Mouse (Mus musculus): ENCODE data around the gene Pitx2. TPM values are rescaled to one million over a fixed set of nuclear protein-coding genes. Genes with fewer than 3 reads are reported as not detected.

Gene Pitx2
- polyA plus RNA-seq, 1 experiment from 2014 or later: 37.7 TPM

DNA sequence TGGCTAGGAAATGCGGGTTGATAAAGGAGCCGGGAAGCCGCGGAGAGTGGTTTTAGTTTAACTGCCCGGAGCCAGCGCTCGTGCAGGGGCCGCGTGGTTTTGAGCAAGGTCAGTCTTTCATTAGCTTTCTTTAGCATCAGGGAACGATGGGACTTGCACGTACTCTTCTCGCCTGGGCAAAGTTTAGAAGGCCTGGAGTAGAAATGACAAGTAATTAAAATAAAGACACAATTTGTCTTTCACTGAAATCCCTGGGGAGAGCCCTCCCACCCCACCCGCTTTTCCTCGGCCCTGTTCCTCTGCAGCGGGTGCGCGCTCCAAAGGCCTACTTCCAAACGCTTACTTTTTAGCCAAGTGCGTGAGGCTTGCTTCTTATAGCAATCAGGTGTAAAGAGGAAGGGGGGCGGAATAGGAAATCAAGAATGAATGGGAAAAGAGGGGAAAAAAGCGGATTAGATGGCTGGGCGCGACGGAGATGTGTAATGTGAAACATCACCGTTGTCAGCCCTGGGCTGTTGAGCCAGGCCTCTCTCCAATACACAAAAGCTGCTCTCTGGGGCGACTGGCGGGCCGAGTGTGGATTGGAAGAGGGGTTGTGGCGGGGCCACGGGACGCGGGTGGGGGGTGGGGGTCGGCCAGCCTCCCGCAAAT, 17.4 kb downstream of the Pitx2 start:
- no peaks in the 10 kb centered on the region for H3K36me3 ChIP-seq (ENCODE audit: control insufficient read depth, insufficient read depth, low read length)
- 0 out of 2 replicates have a peak, but pooled peaks cover 4% of the 10 kb centered on the region for H3K4me1 ChIP-seq (ENCODE audit: control insufficient read depth, insufficient read depth, low read length)
- DNase-seq (ENCODE audit: low spot score): peak; percentile 29
- peaks cover 80% of the 10 kb centered on the region for H3K27me3 ChIP-seq (replicated peaks; ENCODE audit: control insufficient read depth, insufficient read depth, low read length)
- ATAC-seq (ENCODE audit: low read depth): no peak
- H3K9ac ChIP-seq (ENCODE audit: low read depth, low read length): peak overlapping the region; percentile 62
- H3K9me3 ChIP-seq (ENCODE audit: control insufficient read depth, low read length): no peaks in the 10 kb centered on the region
- peak overlapping the region; percentile 83 for H3K4me2 ChIP-seq (ENCODE audit: low read depth, low read length)
- peak overlapping the region; percentile 7; the same call in 1 of the 2 replicates for H3K27ac ChIP-seq (replicated peaks; ENCODE audit: low read depth, low read length)
- H3K4me3 ChIP-seq (ENCODE audit: low read depth, low read length): peak overlapping the region; percentile 51
- 6% methylated on average over 33 of the region's 34 CpGs for WGBS

DNA sequence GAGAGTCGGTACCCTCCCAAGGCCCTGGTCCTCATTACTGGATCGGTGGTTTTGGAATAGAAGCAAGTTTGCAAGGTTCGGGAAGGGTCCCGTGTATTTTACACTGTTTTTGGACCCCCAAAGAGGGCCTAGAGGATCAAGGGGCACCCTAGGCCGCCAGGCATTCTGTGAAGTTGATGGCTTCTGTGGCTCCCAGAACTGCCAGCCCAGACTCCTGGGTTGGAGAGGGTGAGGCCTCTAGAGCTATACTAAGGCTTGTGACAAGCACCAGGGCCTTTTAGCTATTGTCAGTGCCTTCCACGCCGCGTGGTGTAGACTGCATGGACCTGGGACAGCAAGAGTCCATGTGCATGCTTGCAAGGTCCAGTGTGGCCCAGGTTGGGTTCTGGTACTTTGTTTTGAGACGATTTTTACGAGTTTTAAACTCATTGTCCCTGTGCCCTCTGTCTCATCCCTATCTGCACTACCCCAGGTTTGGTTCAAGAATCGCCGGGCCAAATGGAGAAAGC, 18.2 kb downstream of the Pitx2 start:
- Histone ChIP-seq H3K27me3 (replicated peaks; ENCODE audit: control insufficient read depth, insufficient read depth, low read length) (peaks cover 80% of the 10 kb centered on the region), H3K4me1 (ENCODE audit: control insufficient read depth, insufficient read depth, low read length) (0 out of 2 replicates have a peak, but pooled peaks cover 4% of the 10 kb centered on the region), H3K9me3 (ENCODE audit: control insufficient read depth, low read length) (no peaks in the 10 kb centered on the region), H3K36me3 (ENCODE audit: control insufficient read depth, insufficient read depth, low read length) (no peaks in the 10 kb centered on the region), H3K4me3 (ENCODE audit: low read depth, low read length) (peak overlapping the region; percentile 51), H3K4me2 (ENCODE audit: low read depth, low read length) (peak overlapping the region; percentile 83), H3K9ac (ENCODE audit: low read depth, low read length) (peak overlapping the region; percentile 62), H3K27ac (replicated peaks; ENCODE audit: low read depth, low read length) (0 out of 2 replicates have a peak overlapping the region, but pooled peaks have one; percentile 33)
- 13% methylated on average over 12 of the region's 12 CpGs for WGBS
- DNase-seq (ENCODE audit: low spot score) (peak; percentile 9), ATAC-seq (ENCODE audit: low read depth) (no peak)

DNA sequence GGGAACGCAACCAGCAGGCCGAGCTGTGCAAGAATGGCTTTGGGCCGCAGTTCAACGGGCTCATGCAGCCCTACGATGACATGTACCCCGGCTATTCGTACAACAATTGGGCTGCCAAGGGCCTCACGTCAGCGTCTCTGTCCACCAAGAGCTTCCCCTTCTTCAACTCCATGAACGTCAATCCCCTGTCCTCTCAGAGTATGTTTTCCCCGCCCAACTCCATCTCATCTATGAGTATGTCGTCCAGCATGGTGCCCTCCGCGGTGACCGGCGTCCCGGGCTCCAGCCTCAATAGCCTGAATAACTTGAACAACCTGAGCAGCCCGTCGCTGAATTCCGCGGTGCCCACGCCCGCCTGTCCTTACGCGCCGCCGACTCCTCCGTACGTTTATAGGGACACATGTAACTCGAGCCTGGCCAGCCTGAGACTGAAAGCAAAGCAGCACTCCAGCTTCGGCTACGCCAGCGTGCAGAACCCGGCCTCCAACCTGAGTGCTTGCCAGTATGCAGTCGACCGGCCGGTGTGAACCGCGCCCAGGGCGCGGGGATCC, 18.8 kb downstream of the Pitx2 start:
- Histone ChIP-seq H3K4me1 (ENCODE audit: control insufficient read depth, insufficient read depth, low read length) (0 out of 2 replicates have a peak, but pooled peaks cover 4% of the 10 kb centered on the region), H3K9me3 (ENCODE audit: control insufficient read depth, low read length) (no peaks in the 10 kb centered on the region), H3K27me3 (replicated peaks; ENCODE audit: control insufficient read depth, insufficient read depth, low read length) (peaks cover 79% of the 10 kb centered on the region), H3K4me3 (ENCODE audit: low read depth, low read length) (peak overlapping the region; percentile 51), H3K4me2 (ENCODE audit: low read depth, low read length) (peak overlapping the region; percentile 83), H3K27ac (replicated peaks; ENCODE audit: low read depth, low read length) (0 out of 2 replicates have a peak overlapping the region, but pooled peaks have one; percentile 33), H3K9ac (ENCODE audit: low read depth, low read length) (peak overlapping the region; percentile 62), H3K36me3 (ENCODE audit: control insufficient read depth, insufficient read depth, low read length) (no peaks in the 10 kb centered on the region)
- ATAC-seq (ENCODE audit: low read depth): no peak
- DNase-seq (ENCODE audit: low spot score): no peak
- WGBS: 4% methylated on average over 41 of the region's 41 CpGs

DNA sequence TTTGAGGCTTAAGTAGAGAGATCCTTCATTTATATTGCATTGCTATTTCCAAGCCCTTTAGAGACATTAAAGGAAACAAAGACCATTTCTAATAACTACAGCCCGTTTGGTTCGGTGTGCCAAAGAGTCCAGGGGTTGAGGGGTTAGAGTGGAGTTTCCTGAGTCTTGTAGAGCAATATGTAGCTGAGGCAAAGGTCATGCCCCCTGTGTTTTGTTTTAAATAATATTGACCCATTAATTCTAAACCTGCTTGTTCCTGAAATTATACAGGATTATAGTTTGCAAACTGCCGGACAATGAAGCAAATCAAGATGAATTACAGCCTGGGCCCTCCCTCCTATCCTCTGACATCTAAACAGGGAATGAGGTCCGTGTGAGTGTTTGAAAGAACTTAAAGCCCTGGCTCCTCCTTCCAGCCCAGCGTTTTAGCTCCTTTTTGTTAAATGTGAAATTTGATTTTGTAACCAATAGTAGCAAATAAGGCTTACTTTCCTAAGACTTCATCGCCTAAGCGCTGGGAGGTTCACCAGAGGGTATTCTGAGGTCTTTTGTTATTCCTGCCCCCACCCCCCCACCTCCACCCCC, 20.5 kb downstream of the Pitx2 start:
- Histone ChIP-seq H3K27me3 (replicated peaks; ENCODE audit: control insufficient read depth, insufficient read depth, low read length) (peaks cover 79% of the 10 kb centered on the region), H3K36me3 (ENCODE audit: control insufficient read depth, insufficient read depth, low read length) (no peaks in the 10 kb centered on the region), H3K4me1 (ENCODE audit: control insufficient read depth, insufficient read depth, low read length) (no peaks in the 10 kb centered on the region), H3K27ac (replicated peaks; ENCODE audit: low read depth, low read length) (no peak overlapping the region), H3K9ac (ENCODE audit: low read depth, low read length) (0 out of 2 replicates have a peak overlapping the region, but pooled peaks have one; percentile 4), H3K4me2 (ENCODE audit: low read depth, low read length) (peak overlapping the region; percentile 34), H3K4me3 (ENCODE audit: low read depth, low read length) (no peak overlapping the region), H3K9me3 (ENCODE audit: control insufficient read depth, low read length) (no peaks in the 10 kb centered on the region)
- 8% methylated on average over 7 of the region's 7 CpGs for WGBS
- ATAC-seq (ENCODE audit: low read depth): no peak
- DNase-seq (ENCODE audit: low spot score): no peak

DNA sequence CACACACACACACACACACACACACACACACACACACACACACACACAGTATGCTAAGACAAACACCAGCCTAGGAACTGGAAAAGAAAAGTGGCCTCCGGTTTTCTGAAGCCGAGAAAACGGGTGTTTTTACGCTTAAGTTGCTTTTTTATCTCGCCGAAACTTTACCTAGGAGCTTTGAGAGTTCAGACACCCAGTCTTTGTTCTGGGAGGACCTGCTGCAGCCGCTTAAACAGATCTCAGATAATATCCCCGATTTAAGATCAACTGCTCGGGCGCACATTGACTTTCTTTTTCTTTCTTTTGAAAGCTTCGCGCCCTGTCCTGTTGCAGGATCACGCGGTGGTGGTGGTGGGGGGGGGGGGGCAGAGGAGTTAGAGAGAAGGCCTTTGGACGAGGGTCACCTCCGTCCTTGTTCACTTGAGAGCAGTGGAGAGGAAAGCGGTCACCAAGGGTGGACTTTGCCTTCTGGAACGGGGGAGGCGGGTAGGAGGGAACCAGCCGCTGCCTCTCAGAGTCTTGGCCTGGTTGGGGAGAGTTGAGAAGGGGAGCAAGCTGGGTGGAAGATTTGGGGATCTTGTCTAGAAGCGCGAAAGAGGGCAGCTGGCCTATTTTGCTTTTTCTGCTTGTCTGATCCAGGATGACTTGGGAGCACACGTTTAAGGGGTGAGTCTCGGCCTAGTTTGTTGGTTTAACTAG, 21.2 kb downstream of the Pitx2 start:
- ATAC-seq (ENCODE audit: low read depth) (no peak), DNase-seq (ENCODE audit: low spot score) (no peak)
- peaks cover 79% of the 10 kb centered on the region for H3K27me3 ChIP-seq (replicated peaks; ENCODE audit: control insufficient read depth, insufficient read depth, low read length)
- peak overlapping the region; percentile 34 for H3K4me2 ChIP-seq (ENCODE audit: low read depth, low read length)
- no peak overlapping the region for H3K4me3 ChIP-seq (ENCODE audit: low read depth, low read length)
- 11% methylated on average over 24 of the region's 24 CpGs for WGBS
- H3K9me3 ChIP-seq (ENCODE audit: control insufficient read depth, low read length): no peaks in the 10 kb centered on the region
- H3K4me1 ChIP-seq (ENCODE audit: control insufficient read depth, insufficient read depth, low read length): no peaks in the 10 kb centered on the region
- peak overlapping the region; percentile 26; the same call in 1 of the 2 replicates for H3K9ac ChIP-seq (ENCODE audit: low read depth, low read length)
- H3K36me3 ChIP-seq (ENCODE audit: control insufficient read depth, insufficient read depth, low read length): no peaks in the 10 kb centered on the region
- H3K27ac ChIP-seq (replicated peaks; ENCODE audit: low read depth, low read length): no peak overlapping the region

DNA sequence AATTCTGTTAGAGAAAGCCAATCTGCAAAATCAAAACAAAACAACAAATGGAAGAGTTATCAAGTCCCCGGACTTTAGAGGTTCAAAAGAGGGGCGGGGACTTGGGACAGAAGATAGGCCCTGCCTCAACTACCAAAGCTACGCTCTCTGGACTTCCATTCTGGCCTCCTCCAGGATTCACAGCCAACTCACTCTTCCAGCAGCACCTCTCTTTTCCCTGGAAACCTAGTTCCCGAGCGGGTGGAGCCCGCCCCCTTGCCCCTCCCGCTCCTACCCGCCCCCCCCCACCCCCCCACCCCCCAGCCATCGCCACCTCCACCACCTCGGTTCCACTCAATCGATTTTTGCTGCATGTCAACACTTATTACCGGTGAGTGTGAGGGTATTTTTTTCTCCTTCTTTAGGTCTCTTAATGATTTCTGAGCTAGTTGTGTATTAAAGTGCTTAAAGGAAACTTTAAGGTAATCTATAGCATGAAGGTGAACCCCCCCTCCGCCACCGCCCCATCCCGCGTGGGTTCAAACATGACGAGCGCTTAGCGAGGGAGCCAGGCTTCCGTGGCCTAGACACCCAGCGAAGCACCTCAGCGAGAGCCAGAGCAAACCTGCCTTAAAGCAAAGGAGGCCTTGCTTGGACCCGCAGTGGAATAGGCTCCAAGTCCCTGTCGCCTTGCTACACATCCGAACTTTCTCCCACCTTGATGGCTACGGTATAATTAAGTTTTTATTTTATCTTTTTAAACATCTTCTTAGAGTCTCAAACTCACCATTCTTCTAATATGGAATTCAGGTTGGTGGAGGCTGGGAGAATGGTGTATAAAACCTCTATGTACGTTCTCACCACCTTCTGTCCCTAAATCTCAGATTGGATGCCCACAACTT, 21.9 kb downstream of the Pitx2 start:
- H3K27me3 ChIP-seq (replicated peaks; ENCODE audit: control insufficient read depth, insufficient read depth, low read length): peaks cover 84% of the 10 kb centered on the region
- WGBS: 5% methylated on average over 25 of the region's 27 CpGs
- H3K27ac ChIP-seq (replicated peaks; ENCODE audit: low read depth, low read length): no peak overlapping the region

DNA sequence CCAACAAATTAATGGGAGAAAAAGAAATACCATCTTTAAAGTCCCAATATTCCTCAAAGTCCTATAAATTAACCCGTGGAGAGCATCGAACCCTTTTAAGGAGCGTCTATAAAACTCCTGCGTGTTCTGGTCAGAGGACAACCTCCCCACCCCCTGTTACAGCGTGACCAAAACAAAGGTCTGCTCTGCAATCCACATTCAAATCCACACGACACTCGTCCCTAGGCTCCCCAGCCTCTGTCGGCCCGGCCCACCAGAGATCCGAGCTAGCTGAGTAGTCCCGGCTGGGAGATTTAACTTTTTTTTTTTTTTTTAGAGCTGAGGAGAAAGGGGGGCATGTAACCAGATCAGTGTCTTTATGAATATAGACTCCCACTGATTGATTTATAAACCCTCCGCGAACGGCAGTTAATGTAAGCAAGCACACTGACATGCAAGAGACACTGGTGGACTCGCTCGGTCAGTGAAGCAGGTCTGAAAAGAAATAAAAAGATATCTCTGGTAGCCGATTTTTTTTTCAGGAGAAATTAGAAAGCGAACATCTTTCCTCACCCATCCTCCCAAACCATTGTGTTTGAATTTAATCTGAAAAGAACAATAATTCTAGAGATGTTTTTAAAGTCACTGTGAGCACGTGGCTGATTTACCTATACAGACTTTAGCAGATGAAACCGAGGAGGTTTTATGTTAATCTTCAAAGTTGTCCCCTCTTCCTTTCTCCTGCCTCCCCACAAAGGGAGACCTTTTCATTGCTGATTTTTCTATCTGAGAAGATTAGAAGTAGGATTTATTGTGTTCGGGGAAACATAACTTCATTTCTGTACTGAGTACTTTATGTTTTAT, 23.0 kb downstream of the Pitx2 start:
- H3K9ac ChIP-seq (ENCODE audit: low read depth, low read length): no peak overlapping the region
- WGBS: 4% methylated on average over 21 of the region's 21 CpGs
- no peaks in the 10 kb centered on the region for H3K9me3 ChIP-seq (ENCODE audit: control insufficient read depth, low read length)
- H3K36me3 ChIP-seq (ENCODE audit: control insufficient read depth, insufficient read depth, low read length): no peaks in the 10 kb centered on the region
- peaks cover 84% of the 10 kb centered on the region for H3K27me3 ChIP-seq (replicated peaks; ENCODE audit: control insufficient read depth, insufficient read depth, low read length)
- ATAC-seq (ENCODE audit: low read depth) (no peak), DNase-seq (ENCODE audit: low spot score) (no peak)
- H3K27ac ChIP-seq (replicated peaks; ENCODE audit: low read depth, low read length): no peak overlapping the region
- 0 out of 2 replicates have a peak overlapping the region, but pooled peaks have one; percentile 6 for H3K4me3 ChIP-seq (ENCODE audit: low read depth, low read length)
- no peaks in the 10 kb centered on the region for H3K4me1 ChIP-seq (ENCODE audit: control insufficient read depth, insufficient read depth, low read length)
- no peak overlapping the region for H3K4me2 ChIP-seq (ENCODE audit: low read depth, low read length)

More for the DNA sequence above, 21.9 kb downstream of the Pitx2 start:
- no peaks in the 10 kb centered on the region for H3K9me3 ChIP-seq (ENCODE audit: control insufficient read depth, low read length)
- ATAC-seq (ENCODE audit: low read depth) (no peak), DNase-seq (ENCODE audit: low spot score) (no peak)
- H3K9ac ChIP-seq (ENCODE audit: low read depth, low read length): no peak overlapping the region
- no peaks in the 10 kb centered on the region for H3K4me1 ChIP-seq (ENCODE audit: control insufficient read depth, insufficient read depth, low read length)
- H3K4me3 ChIP-seq (ENCODE audit: low read depth, low read length): no peak overlapping the region
- H3K4me2 ChIP-seq (ENCODE audit: low read depth, low read length): peak overlapping the region; percentile 34
- H3K36me3 ChIP-seq (ENCODE audit: control insufficient read depth, insufficient read depth, low read length): no peaks in the 10 kb centered on the region

Measured in embryonic facial prominence, embryonic 14.5 days (tissue).